Mouse (Mus musculus): ENCODE measurements around the gene Slc3a1. TPM values are rescaled to one million over a fixed set of nuclear protein-coding genes. Genes with fewer than 3 reads are reported as not detected.

The Slc3a1 gene
- polyA plus RNA-seq (2016; fragmentation: Nextera tagmentation; extraction: Ambion mirVana) = 0.25 and 0.31 TPM in 2 replicates

- H3K4me3 ChIP-seq = no peak within 1 kb of the TSS
- H3K27me3 ChIP-seq (ENCODE audit: poor library complexity, severe bottlenecking) = no peaks in the 10 kb centered on the region
- peaks cover 8% of the 10 kb centered on the region; the same call in 1 of the 2 replicates for H3K36me3 ChIP-seq (replicated peaks)
- no peak within 1 kb of the TSS for H3K27ac ChIP-seq
- WGBS = 92% methylated on average over 20 of the region's 20 CpGs
- peaks cover 5% of the 10 kb centered on the region for H3K4me1 ChIP-seq
- no peak for DNase-seq (ENCODE audit: extremely low spot score, low spot score)
- no peaks in the 10 kb centered on the region for H3K9me3 ChIP-seq
Observed at GRCm38 (mm10) chr17:85028093-85028739, at the start of gene Slc3a1. TSS of gene Slc3a1 (plus strand) at chr17:85028376.

DNA sequence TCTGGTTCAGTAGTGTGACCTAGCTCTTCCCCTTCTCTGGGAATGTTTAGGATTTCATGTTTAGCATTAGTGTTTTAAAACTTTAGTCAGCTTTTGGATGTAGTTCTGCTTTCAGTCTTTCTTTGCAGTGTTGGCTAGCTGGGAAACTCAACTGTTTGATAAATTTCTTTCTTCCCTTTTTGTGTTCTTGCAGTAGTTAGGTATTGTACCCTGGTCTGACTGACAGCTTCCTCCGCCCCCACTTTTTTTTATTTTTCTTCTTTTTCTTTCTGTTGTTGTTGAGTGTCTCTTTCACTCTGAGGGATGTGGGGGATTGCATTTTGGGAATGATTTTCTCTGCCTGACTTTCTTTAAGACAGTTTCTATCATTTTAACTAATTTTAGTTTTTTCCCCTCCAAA lies 46.5 kb upstream of the Slc3a1 start:
- peaks cover 43% of the 10 kb centered on the region for H3K36me3 ChIP-seq (replicated peaks)
- H3K27me3 ChIP-seq (ENCODE audit: poor library complexity, severe bottlenecking) = no peaks in the 10 kb centered on the region
- H3K27ac ChIP-seq = no peak overlapping the region
- WGBS = 88% methylated on average over 1 of the region's 1 CpGs
- no peaks in the 10 kb centered on the region for H3K4me1 ChIP-seq
- H3K4me3 ChIP-seq = no peak overlapping the region
- peaks cover 19% of the 10 kb centered on the region for H3K9me3 ChIP-seq
- no peak for DNase-seq (ENCODE audit: extremely low spot score, low spot score)

DNA sequence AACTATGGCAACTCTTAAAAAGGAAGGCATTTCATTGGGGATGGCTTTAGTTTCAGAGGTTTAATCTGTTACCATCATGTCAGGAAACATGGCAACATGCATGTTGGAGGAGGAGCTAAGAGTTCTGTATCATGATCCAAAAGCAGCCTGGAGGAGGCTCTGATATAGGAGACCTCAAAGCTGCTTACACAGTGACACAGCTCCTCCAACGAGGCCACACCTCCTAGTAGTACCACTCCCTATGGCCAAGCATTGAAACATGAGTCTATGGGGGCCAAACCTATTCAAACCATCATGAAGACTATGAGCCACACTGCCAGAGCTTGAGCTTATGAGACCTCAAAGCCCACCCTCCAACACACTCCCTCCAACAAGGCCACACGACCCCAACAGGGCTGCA lies 45.4 kb upstream of the Slc3a1 start:
- H3K4me1 ChIP-seq = peaks cover 6% of the 10 kb centered on the region; the same call in 1 of the 2 replicates
- H3K9me3 ChIP-seq = peaks cover 11% of the 10 kb centered on the region; the same call in 1 of the 2 replicates
- H3K36me3 ChIP-seq (replicated peaks) = peaks cover 34% of the 10 kb centered on the region
- DNase-seq (ENCODE audit: extremely low spot score, low spot score) = no peak
- no peaks in the 10 kb centered on the region for H3K27me3 ChIP-seq (ENCODE audit: poor library complexity, severe bottlenecking)
- H3K4me3 ChIP-seq = no peak overlapping the region
- no peak overlapping the region for H3K27ac ChIP-seq
- WGBS = 85% methylated on average over 2 of the region's 2 CpGs

DNA sequence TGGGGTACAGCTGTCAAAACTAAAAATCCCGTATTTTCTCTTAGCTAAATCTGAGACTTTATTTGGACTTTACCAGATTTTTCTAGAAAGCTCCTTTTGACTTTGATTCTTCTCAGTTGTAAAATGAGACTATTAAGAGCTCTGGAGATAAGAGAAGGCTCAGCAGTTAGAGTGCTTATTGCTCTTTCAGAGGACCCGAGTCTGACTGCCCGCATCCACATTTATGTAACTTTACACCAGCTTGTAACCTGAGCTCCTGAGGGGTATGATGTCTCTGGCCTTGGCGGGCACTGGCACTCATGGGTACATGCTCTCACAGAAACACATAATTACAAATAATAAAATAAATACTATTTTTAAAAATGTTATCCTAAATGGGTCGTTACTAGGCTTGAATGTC lies 41.8 kb upstream of the Slc3a1 start:
- WGBS = 79% methylated on average over 5 of the region's 5 CpGs
- no peaks in the 10 kb centered on the region for H3K9me3 ChIP-seq
- H3K4me1 ChIP-seq = peaks cover 6% of the 10 kb centered on the region; the same call in 1 of the 2 replicates
- no peak for DNase-seq (ENCODE audit: extremely low spot score, low spot score)
- H3K27me3 ChIP-seq (ENCODE audit: poor library complexity, severe bottlenecking) = no peaks in the 10 kb centered on the region
- no peak overlapping the region for H3K27ac ChIP-seq
- peaks cover 15% of the 10 kb centered on the region for H3K36me3 ChIP-seq (replicated peaks)
- no peak overlapping the region for H3K4me3 ChIP-seq

DNA sequence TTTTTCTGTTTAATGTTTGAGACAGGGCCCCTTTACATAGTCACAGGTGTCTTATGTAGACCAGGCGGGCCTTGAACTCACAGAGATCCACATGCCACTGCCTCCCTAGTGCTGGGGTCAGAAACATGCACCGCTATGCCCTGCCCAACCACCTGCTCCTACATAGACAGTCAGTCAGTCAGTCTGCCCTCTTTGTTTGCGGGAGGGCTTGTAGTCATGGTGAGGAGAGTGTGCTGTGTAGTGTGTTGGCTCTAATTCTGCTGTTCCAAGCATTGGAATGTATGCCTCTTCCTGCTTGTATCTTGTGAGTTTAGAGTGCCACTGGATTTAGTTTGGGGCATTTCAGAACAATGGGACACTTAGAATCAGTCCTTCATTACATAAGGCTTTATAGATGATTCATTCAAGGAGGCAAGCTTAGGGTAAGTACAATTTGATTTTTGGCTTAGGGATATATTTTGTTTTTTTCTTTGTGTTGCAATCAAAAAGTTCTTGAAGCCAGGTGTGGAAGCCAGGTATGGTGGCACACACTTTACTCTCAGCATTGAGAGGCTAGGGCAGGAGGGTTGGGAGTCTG lies 40.3 kb upstream of the Slc3a1 start:
- Histone ChIP-seq H3K9me3 (no peaks in the 10 kb centered on the region), H3K27me3 (ENCODE audit: poor library complexity, severe bottlenecking) (no peaks in the 10 kb centered on the region), H3K27ac (no peak overlapping the region), H3K4me1 (peaks cover 6% of the 10 kb centered on the region; the same call in 1 of the 2 replicates), H3K4me3 (no peak overlapping the region), H3K36me3 (replicated peaks) (peaks cover 16% of the 10 kb centered on the region)
- 86% methylated on average over 3 of the region's 3 CpGs for WGBS
- no peak for DNase-seq (ENCODE audit: extremely low spot score, low spot score)

GRCm38 (mm10) chr17:84988514-84988913 lies 39.7 kb upstream of the Slc3a1 start:
- H3K9me3 ChIP-seq = no peaks in the 10 kb centered on the region
- H3K4me1 ChIP-seq = peaks cover 6% of the 10 kb centered on the region; the same call in 1 of the 2 replicates
- peaks cover 21% of the 10 kb centered on the region for H3K36me3 ChIP-seq (replicated peaks)
- H3K27ac ChIP-seq = no peak overlapping the region
- no peaks in the 10 kb centered on the region for H3K27me3 ChIP-seq (ENCODE audit: poor library complexity, severe bottlenecking)
- no peak overlapping the region for H3K4me3 ChIP-seq
- DNase-seq (ENCODE audit: extremely low spot score, low spot score) = no peak

DNA sequence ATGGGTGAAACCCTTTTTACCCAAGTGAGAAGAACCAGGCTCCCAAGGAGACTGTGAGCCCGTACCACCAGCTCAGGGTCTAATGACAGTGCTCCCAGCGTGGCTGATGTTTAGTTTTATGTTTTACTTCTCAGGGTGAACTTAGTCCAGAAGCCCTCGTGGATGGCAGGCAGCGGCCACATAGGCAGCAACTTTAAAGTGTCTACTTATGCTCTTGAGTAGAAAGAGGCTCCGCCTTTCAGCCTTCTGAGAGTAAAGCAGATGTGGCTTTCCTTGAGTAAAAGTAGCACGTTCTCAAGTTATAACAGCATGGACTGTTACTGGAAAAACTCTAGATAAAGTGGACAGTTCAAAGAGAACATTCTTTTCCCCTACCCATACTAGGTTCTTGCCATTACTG lies 32.3 kb upstream of the Slc3a1 start:
- Histone ChIP-seq H3K27ac (no peak overlapping the region), H3K4me3 (no peak overlapping the region), H3K9me3 (no peaks in the 10 kb centered on the region), H3K27me3 (ENCODE audit: poor library complexity, severe bottlenecking) (no peaks in the 10 kb centered on the region), H3K4me1 (no peaks in the 10 kb centered on the region), H3K36me3 (replicated peaks) (peaks cover 71% of the 10 kb centered on the region)
- 93% methylated on average over 6 of the region's 6 CpGs for WGBS
- DNase-seq (ENCODE audit: extremely low spot score, low spot score) = no peak

DNA sequence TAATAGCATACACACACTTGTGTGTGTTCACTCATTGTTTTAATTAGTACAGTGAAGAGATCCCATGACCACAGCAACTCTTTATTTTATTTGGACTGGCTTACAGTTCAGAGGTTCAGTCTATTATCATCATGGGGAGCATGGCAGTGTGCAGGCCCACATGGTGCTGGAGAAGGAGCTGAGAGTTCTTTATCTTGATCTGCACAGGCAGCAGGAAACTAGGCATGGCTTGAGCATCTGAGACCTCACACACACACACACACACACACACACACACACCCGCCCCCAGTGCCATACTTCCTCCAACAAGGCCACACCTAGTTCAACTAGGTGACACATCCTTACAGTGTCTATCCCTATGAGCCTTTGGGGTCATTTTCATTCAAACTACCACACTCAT lies 30.5 kb upstream of the Slc3a1 start:
- Histone ChIP-seq H3K36me3 (replicated peaks) (peaks cover 79% of the 10 kb centered on the region), H3K4me1 (no peaks in the 10 kb centered on the region), H3K27ac (no peak overlapping the region), H3K4me3 (no peak overlapping the region), H3K9me3 (no peaks in the 10 kb centered on the region), H3K27me3 (ENCODE audit: poor library complexity, severe bottlenecking) (no peaks in the 10 kb centered on the region)
- WGBS = 76% methylated on average over 1 of the region's 1 CpGs
- no peak for DNase-seq (ENCODE audit: extremely low spot score, low spot score)

DNA sequence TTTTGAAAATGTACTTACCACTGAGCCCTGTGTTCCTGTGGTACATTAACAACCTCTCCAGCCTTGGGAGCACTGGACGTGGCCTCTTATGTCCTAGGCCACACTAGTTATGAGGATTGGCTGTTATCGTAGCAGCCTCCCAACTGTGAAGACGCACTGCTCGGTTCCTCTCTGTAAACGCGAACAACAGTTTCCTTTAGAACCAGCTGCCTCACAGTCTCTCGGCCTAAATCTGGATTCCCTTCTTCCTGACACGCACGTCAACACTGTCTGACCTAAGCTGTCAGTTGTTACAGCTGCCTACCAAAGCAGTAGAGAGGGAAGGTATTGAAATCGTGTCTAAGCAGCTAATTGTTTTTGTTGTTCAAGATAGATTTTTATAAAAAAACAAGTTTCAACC lies 28.5 kb upstream of the Slc3a1 start:
- H3K4me3 ChIP-seq = no peak overlapping the region
- H3K36me3 ChIP-seq (replicated peaks) = peaks cover 75% of the 10 kb centered on the region
- 91% methylated on average over 10 of the region's 10 CpGs for WGBS

DNA sequence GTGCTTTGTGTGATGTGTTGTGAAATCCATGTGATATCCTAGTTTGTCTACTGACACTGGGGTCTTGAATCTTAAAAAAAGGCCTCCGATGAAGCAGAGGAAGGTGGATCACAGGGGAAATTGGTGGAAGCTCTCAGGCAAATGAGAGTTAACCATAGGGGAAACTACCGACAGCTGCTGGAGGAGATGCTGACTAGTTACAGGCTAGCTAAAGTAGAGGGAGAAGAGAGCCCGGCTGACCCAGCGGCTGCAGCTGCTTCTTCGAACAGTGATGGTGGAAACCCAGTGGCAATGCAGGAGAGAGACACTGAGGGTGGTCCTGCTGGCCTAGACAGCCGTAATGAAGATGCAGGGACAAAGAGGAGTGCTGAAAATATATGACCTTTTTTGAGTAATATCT lies 14.7 kb upstream of the Slc3a1 start:
- 88% methylated on average over 6 of the region's 6 CpGs for WGBS

More for the DNA sequence above, 28.5 kb upstream of the Slc3a1 start:
- H3K27me3 ChIP-seq (ENCODE audit: poor library complexity, severe bottlenecking) = no peaks in the 10 kb centered on the region
- H3K9me3 ChIP-seq = no peaks in the 10 kb centered on the region
- H3K27ac ChIP-seq = no peak overlapping the region
- no peaks in the 10 kb centered on the region for H3K4me1 ChIP-seq
- DNase-seq (ENCODE audit: extremely low spot score, low spot score) = no peak

DNA sequence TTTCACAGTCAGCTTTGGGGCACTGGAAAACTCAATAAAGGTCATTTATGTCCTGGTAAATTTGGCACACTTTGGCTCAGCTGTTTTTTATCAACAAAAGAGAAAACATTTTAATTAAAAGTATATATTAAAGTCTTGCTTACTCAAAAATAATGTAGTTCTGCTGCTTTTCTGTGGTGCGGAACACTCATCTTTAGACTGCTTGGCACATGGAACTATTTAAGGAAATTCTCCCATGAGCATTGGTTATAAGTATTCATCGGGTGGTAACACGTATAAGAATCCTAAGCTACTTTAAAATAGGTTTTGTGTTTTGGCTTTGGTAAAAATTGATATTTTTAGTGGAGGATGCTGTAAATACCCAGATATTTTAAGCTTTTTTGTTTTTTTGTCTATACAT lies 13.5 kb upstream of the Slc3a1 start:
- 96% methylated on average over 3 of the region's 3 CpGs for WGBS
- Histone ChIP-seq H3K36me3 (replicated peaks) (peaks cover 33% of the 10 kb centered on the region), H3K27ac (no peak overlapping the region), H3K27me3 (ENCODE audit: poor library complexity, severe bottlenecking) (no peaks in the 10 kb centered on the region), H3K4me3 (no peak overlapping the region), H3K4me1 (no peaks in the 10 kb centered on the region), H3K9me3 (no peaks in the 10 kb centered on the region)
- DNase-seq (ENCODE audit: extremely low spot score, low spot score) = no peak

More for the DNA sequence above, 14.7 kb upstream of the Slc3a1 start:
- Histone ChIP-seq H3K4me1 (no peaks in the 10 kb centered on the region), H3K27ac (no peak overlapping the region), H3K4me3 (no peak overlapping the region), H3K9me3 (no peaks in the 10 kb centered on the region), H3K27me3 (ENCODE audit: poor library complexity, severe bottlenecking) (no peaks in the 10 kb centered on the region), H3K36me3 (replicated peaks) (peaks cover 34% of the 10 kb centered on the region)
- no peak for DNase-seq (ENCODE audit: extremely low spot score, low spot score)

DNA sequence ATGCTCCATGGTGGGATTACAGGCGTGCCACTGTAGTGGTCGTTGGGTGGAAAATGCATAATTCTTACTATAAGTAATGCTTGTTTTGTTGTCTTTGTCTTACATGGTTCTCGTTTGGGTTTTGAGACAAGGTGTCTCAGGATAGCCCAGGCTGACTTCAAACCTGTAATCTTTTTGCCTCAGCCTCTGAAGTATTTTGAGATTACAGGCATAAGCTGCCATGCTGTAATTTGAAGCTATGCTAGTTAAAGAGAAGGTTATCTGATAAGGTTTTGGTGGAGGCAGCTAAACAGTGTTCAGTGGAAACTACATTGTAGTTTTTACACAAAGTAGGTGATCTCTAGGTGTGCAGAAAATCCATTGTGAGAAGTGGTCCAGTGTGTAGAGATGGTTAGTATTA lies 9.8 kb upstream of the Slc3a1 start:
- H3K27ac ChIP-seq = no peak overlapping the region
- H3K4me1 ChIP-seq = no peaks in the 10 kb centered on the region
- 86% methylated on average over 3 of the region's 3 CpGs for WGBS
- no peak overlapping the region for H3K4me3 ChIP-seq
- no peaks in the 10 kb centered on the region for H3K27me3 ChIP-seq (ENCODE audit: poor library complexity, severe bottlenecking)
- H3K36me3 ChIP-seq (replicated peaks) = peaks cover 4% of the 10 kb centered on the region; the same call in 1 of the 2 replicates
- no peak for DNase-seq (ENCODE audit: extremely low spot score, low spot score)
- H3K9me3 ChIP-seq = no peaks in the 10 kb centered on the region

- H3K9me3 ChIP-seq = no peaks in the 10 kb centered on the region
- H3K4me3 ChIP-seq = no peak overlapping the region
- WGBS = 92% methylated on average over 5 of the region's 5 CpGs
Observed at GRCm38 (mm10) chr17:85018794-85019193, 9.4 kb upstream of the Slc3a1 start.

More at GRCm38 (mm10) chr17:85018794-85019193, 9.4 kb upstream of the Slc3a1 start:
- Histone ChIP-seq H3K27ac (no peak overlapping the region), H3K4me1 (peaks cover 1% of the 10 kb centered on the region), H3K27me3 (ENCODE audit: poor library complexity, severe bottlenecking) (no peaks in the 10 kb centered on the region), H3K36me3 (replicated peaks) (peaks cover 4% of the 10 kb centered on the region; the same call in 1 of the 2 replicates)
- no peak for DNase-seq (ENCODE audit: extremely low spot score, low spot score)
